Mouse (Mus musculus) T-helper 17 cell (primary cell): ENCODE results near the gene Avpi1.
"Not testable (repeated sequence)": the region's sequence is repeated elsewhere in the genome, so short reads cannot be mapped to it uniquely, and the experiment has no call there.

Experiments
- in situ Hi-C, 2 experiments: fragments of 300-600 bp; cut with MboI, MseI; formaldehyde crosslinking; loops; 1 replicate in 1 of 2; 2 replicates in 1 of 2; pipeline ENCODE4 v1.15.1; 2025; ENCODE audit warnings: high pct_unique_total_duplicates in 2 of 2

Avpi1 gene

DNA sequence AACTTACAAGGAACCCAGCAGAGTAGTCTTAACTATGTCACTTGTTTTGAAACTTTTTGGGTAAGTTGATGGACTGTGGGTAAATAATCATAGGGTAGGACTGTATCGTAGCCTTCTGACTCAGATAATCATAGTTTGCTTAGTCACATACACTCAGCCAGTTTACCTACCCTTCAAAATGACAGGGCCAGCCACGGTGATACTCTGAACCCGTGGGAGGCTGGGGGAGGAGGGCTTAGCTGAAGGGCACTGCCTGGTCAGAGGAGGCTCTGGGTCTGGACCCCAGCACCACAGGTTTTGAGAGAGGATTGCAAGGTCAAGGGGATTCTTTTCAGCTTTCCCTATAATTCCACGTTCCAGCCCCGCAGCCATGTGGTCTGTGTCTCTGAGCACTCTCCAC lies 10.3 kb downstream of the Avpi1 start:
- in situ Hi-C loops, result no loop called here

DNA sequence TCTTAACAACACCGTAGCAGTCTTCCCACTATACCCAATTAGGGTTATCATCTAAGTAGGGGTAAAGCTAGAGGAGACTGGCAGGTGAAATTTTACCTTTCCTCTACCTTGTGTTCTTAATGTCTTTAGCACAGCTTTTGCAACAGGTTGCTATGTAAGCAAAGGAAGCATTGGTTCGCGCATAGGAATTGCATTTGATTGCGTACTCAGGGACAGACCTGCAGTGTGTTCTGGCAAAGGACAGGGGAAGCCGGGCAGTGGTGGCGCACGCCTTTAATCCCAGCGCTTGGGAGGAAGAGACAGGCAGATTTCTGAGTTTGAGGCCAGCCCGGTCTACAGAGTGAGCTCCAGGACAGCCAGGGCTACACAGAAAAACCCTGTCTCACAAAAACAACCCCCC lies 10.7 kb downstream of the Avpi1 start:
- in situ Hi-C loops, result no loop called here

DNA sequence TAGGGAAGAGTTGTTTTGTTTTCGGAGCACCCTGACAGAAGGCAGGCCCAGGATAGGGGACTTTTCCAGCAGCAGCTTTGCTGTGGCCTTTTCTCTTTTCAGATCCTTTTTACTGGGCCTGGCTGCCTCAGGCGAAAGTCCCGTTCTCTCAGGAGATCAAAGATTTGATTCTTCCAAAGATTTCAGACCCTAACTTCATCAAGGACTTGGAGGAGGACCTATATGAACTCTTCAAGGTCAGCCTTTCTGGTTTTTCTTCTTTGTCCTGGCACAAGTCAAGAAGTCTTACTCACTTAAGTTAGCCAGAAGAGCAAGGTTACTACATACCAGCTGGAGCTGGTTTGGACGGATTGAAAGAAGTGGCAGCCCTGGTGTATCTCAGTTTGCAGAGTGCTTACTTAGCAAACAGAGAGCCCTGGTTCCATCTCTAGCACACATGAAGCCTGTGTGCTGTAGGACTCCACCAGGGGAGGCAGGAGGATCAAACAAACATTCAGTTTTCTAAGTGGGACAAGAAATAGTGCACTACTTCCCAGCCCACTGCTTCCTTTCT lies 13.0 kb downstream of the Avpi1 start:
- in situ Hi-C loops, result no loop called here

GRCm38 (mm10) chr19:42104681-42105080 lies 24.2 kb downstream of the Avpi1 start:
- in situ Hi-C loops, result loop anchor here in 1 of 2 experiments (5.0 kb wide), 1 partner anchor 43 kb away; the partner anchor contains the start of gene Marveld1

DNA sequence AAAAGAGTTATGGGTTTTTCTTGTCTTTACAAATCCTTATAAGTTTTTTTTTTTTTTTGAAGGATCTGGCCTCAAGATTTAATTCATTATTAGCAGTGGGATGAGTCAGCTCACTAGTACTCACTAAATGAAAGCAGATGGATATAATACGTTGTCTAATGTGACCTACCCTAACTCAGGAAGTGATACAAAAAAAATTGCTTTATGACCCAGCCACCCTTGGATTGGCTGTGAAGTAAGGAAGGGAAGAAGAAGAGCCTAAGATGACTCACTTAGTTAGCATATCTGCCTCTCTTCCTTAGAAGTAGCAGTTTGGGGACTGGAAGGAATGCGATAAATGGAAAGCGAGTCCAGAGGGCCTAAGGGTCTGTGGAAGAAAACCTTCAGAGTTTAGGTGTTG lies 29.5 kb downstream of the Avpi1 start:
- in situ Hi-C loops, result loop anchor here in 1 of 2 experiments (10.0 kb wide), 1 partner anchor 65 kb away; the partner anchor contains the start of gene Zfyve27

DNA sequence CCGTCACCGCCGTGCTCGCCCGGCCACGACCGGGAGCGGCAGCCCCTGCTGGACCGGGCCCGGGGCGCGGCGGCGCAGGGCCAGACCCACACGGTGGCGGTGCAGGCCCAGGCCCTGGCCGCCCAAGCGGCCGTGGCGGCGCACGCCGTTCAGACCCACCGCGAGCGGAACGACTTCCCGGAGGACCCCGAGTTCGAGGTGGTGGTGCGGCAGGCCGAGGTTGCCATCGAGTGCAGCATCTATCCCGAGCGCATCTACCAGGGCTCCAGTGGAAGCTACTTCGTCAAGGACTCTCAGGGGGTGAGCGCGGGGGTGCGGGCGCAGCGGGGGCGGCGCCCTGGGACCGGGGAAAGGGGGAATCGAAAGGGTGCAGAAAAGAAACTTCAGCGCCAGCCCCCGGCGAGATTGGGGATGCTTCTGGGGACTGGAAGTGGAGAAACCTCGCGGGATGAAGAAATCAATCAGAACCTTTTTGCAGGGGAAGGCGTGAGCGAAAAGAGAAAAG lies 38.2 kb downstream of the Avpi1 start:
- in situ Hi-C loops, result loop anchor here in 1 of 2 experiments (10.0 kb wide), 1 partner anchor 74 kb away; the partner anchor contains the start of gene Zfyve27

DNA sequence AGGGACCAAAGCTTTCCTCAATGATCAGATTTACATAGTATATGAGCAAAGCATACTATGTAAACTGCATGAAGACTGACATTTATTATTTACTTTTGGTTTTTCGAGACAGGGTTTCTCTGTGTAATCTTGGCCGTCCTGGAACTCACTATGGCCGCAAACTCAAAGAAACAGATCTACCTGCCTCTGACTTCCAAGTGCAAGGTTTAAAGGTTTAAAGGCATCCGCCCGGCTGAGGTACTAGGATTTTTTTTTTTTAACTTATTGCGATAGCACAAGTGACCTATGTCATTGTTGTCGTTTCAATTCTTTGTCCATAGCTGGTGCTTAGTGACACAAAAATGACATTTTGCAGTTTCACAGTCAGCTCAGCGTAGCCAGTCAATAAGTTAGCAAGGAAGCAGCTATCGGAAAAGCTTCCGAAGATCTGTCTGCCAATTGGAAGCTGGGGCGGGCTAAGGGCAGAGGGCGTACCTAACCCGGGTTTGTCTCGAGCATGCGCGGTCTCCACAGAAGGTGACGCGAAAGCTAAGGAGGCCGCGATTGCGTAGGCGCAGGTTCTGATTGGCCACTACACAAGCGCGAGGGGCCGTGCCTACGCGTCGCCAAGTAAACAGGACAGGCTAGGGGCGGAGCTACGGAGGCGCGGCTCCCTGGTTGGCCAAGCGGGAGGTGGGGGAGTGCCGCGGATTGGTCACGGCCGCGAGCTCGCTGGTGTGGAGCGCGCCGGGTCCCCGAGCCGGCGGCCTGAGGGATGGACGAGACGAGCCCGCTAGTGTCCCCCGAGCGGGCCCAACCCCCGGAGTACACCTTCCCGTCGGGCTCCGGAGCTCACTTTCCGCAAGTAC lies 38.9 kb downstream of the Avpi1 start, which contains the start of gene Pi4k2a:
TSS of gene Pi4k2a (plus strand) at position 723 of the 848 bp plus-strand sequence.
- in situ Hi-C loops, result loop anchor here in 1 of 2 experiments (10.0 kb wide), 1 partner anchor 75 kb away; the partner anchor contains the start of gene Zfyve27

- in situ Hi-C loops, result no loop called here
These were observed 39.6 kb downstream of the Avpi1 start for GRCm38 (mm10) chr19:42089103-42089747.

DNA sequence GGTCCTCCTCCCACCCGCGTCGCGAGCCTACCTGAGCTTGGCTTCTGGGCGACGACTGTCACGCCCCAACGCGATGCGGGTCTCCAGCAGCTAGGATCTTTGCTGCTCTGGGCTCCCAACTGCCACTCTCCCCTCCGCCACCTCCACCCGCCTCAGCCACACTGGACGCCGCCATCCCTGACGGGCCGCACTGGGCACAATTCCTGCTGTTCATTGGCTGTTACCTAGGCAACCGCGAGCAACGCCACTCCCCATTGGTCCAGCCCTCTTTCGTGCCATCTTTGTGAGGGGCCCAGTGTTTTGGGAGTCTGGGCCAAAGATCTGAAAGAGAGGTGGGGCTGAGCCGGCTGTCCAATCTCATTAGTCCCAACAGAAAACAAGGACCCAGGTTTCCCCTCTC lies 42.7 kb downstream of the Avpi1 start, which contains the start of gene Morn4:
TSS of gene Morn4 (minus strand) at position 192 of the 400 bp plus-strand sequence.
- in situ Hi-C loops, result no loop called here

GRCm38 (mm10) chr19:42085690-42086089 lies 43.2 kb downstream of the Avpi1 start:
- in situ Hi-C loops, result no loop called here

- in situ Hi-C loops, result not testable (repeated sequence)
These were observed 47.2 kb downstream of the Avpi1 start for GRCm38 (mm10) chr19:42081613-42082012.

DNA sequence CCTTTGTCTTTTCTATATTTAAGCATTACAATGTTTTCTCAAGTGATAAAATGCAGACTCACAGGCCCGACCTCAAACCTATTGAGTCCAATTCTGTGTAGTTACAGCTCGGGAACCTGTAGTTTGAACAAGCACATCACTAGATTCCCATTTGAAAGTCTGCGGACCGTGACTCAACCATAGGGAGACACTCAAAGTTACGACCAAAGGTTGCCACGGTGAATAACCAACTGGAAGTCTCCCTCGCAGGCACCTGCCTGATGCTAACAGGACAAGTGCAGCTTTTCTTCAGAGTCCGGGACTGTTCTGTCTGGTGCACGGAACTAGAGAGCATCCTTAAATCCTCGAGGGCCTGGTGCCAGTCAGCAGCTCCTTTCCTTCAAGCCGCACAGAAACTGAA lies 48.4 kb downstream of the Avpi1 start:
- in situ Hi-C loops, result no loop called here

GRCm38 (mm10) chr19:42079950-42080349 lies 48.9 kb downstream of the Avpi1 start:
- in situ Hi-C loops, result loop anchor here in 1 of 2 experiments (10.0 kb wide), 1 partner anchor 475 kb away; no protein-coding TSS in a partner anchor

DNA sequence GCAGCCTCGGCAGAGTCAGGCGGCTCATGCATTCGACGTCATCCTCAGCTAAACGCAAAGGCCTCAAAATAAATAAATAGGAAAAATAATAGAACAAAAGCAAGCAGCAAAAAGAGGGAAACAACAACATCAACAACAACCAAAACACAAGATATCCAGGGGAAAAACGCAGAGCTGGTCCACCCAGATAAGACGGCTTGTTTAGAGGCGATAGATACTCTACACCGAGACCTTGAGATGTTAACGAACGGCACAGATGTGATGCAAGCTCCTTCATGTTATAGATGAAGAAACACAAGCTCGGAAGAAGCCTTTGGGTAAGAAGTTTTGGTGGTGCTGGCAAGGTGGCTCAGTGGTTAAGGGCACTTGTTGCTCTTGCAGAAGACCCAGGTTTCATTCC lies 49.9 kb downstream of the Avpi1 start:
- in situ Hi-C loops, result loop anchor here in 1 of 2 experiments (10.0 kb wide), 1 partner anchor 474 kb away; no protein-coding TSS in a partner anchor

DNA sequence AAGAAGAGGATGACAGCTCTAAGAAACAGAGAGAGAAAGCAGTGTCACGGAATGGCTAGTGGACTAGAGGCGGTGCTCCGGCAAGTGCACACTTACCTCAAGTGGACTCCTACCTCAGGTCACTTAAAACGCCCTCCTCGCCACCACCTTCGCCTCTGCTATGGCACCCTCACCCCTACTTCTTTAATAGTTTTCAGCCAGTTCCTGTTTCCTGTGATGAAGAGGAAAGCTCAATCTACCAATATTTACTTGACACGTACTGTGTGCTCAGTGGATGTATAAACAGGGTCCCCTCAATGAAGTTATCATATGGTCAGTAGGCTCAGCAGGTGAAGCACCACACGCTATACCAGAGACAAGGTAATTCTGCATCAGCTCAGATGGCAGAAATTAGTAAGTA lies 50.3 kb downstream of the Avpi1 start:
- in situ Hi-C loops, result loop anchor here in 1 of 2 experiments (10.0 kb wide), 1 partner anchor 474 kb away; no protein-coding TSS in a partner anchor

DNA sequence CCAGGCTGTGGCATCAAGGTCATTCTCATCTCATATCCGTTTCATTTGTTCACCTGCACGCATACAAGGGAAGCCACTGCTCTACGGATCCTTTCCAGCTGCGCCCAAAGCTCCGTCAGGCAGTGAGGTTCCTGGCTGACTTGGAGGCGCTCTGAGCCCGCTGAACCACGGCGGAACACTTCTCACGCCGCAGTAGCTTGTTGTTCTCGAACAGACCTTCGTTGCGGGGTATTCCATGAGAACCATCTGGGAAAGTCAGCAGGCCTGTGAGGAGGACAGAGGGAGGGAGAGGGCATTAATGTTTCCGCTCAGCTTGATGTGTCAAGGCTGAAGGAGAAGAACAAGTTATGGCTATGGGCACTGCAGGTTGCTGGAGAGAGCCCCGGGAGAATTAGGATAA lies 52.9 kb downstream of the Avpi1 start:
- in situ Hi-C loops, result loop anchor here in 1 of 2 experiments (10.0 kb wide), 1 partner anchor 471 kb away; no protein-coding TSS in a partner anchor

DNA sequence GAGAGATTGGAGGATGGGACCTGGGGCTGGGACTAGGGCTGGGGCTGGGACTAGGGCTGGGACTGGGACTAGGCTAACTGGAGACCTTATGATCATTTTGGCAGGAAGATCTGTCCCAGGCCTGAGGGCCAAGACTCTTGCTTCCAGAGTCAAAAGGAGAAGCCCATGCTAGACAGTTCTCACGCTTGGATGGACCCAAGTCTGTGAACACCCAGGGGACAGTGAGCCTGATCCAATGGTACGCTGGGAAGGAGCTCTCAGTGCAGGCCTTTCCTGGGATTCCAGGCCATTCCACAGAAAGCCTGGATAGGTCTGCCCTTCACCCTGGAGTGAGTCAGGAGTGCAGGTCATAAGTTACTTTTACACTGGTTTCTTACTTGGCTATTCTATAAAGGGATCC lies 53.8 kb downstream of the Avpi1 start:
- in situ Hi-C loops, result loop anchor here in 1 of 2 experiments (10.0 kb wide), 1 partner anchor 470 kb away; no protein-coding TSS in a partner anchor
